Mouse (Mus musculus) hindbrain, embryonic 12.5 days (tissue): ENCODE measurements at regions not wholly inside any gene's neighbourhood (a gene's known extent, or its start where the extent isn't known, plus 50 kb on each side); places are given as distances from the start of the nearest gene placed in this dataset.
A peak's percentile ranks its signal among the peaks of the same experiment; 100 is the strongest.

Experiments used
- ATAC-seq: fragments of 200-750 bp; cut with Nextera tagmentation; 2 replicates; pipeline ENCODE4 v1.8.0; 2017; ENCODE audit warnings: moderate TSS enrichment; ENCODE audit not compliant: low FRiP score
- H3K27ac ChIP-seq: fragments of 300-500 bp; sonication (generic); 2 replicates; pipeline ENCODE4 v1.5.1; 2016; ENCODE audit warnings: mild to moderate bottlenecking
- H3K27me3 ChIP-seq: fragments of 300-500 bp; sonication (generic); 2 replicates; pipeline ENCODE4 v1.6.1; 2016; ENCODE audit warnings: mild to moderate bottlenecking
- H3K36me3 ChIP-seq: fragments of 300-500 bp; sonication (generic); 2 replicates; pipeline ENCODE4 v1.6.1; 2016; ENCODE audit warnings: mild to moderate bottlenecking
- H3K4me1 ChIP-seq: fragments of 300-500 bp; sonication (generic); 2 replicates; pipeline ENCODE4 v1.6.1; 2016
- H3K4me2 ChIP-seq: fragments of 300-500 bp; sonication (generic); replicated peaks from 2 replicates; pipeline ENCODE4 v1.6.1; 2016; ENCODE audit warnings: mild to moderate bottlenecking
- H3K4me3 ChIP-seq: fragments of 300-500 bp; sonication (generic); 2 replicates; pipeline ENCODE4 v1.5.1; 2016; ENCODE audit warnings: mild to moderate bottlenecking
- H3K9ac ChIP-seq: fragments of 300-500 bp; sonication (generic); 2 replicates; pipeline ENCODE4 v1.6.1; 2016; ENCODE audit warnings: mild to moderate bottlenecking, moderate library complexity
- H3K9me3 ChIP-seq: fragments of 300-500 bp; sonication (generic); replicated peaks from 2 replicates; pipeline ENCODE4 v1.6.1; 2016; ENCODE audit warnings: mild to moderate bottlenecking
- WGBS: fragments of 180-500 bp; shearing (Covaris S2); methylation state at CpG from one replicate; pipeline ENCODE4 v1.1.7; 2016; 5-methylcytosine and 5-hydroxymethylcytosine counted together

- H3K27ac ChIP-seq: no peak overlapping the region
- no peak overlapping the region for H3K4me3 ChIP-seq
- no peak for ATAC-seq
- no peaks in the 10 kb centered on the region for H3K27me3 ChIP-seq
- no peaks in the 10 kb centered on the region for H3K36me3 ChIP-seq
- H3K9ac ChIP-seq: no peak overlapping the region
- H3K4me1 ChIP-seq: no peaks in the 10 kb centered on the region
- WGBS: 73% methylated on average over 4 of the region's 4 CpGs
- no peaks in the 10 kb centered on the region for H3K9me3 ChIP-seq
- no peak overlapping the region for H3K4me2 ChIP-seq
Observed at GRCm38 (mm10) chr12:92353386-92354257, 504.7 kb upstream of the Sel1l start.

DNA sequence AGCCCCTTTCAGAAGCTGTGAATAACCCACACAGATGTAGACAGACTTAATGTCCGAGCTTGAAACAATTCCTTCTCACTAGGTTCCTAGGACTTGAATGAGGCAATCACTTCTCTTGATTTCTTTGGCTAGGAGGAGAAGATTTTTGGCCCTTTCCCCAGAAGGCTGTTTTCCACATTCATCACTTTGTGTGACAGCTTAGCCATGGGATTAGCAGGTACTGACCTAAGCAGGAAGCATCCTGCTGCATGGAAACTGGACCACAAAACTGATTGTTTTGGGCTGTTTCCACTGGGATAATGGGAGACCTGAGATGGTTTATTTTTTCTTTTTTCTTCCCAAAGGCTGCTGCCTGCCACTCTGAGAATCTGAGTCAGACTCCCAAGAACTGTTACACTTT, 469.3 kb upstream of the Sel1l start:
- Histone ChIP-seq H3K4me1 (no peaks in the 10 kb centered on the region), H3K27me3 (no peaks in the 10 kb centered on the region), H3K36me3 (no peaks in the 10 kb centered on the region), H3K4me2 (no peak overlapping the region), H3K4me3 (no peak overlapping the region), H3K27ac (no peak overlapping the region), H3K9ac (no peak overlapping the region), H3K9me3 (no peaks in the 10 kb centered on the region)
- 59% methylated on average over 1 of the region's 1 CpGs for WGBS
- no peak for ATAC-seq

GRCm38 (mm10) chr12:92317609-92318008, 468.7 kb upstream of the Sel1l start:
- Histone ChIP-seq H3K9me3 (no peaks in the 10 kb centered on the region), H3K27ac (no peak overlapping the region), H3K36me3 (no peaks in the 10 kb centered on the region), H3K4me1 (no peaks in the 10 kb centered on the region), H3K9ac (no peak overlapping the region), H3K4me2 (no peak overlapping the region), H3K4me3 (no peak overlapping the region), H3K27me3 (no peaks in the 10 kb centered on the region)
- WGBS: 92% methylated on average over 3 of the region's 3 CpGs
- ATAC-seq: no peak

DNA sequence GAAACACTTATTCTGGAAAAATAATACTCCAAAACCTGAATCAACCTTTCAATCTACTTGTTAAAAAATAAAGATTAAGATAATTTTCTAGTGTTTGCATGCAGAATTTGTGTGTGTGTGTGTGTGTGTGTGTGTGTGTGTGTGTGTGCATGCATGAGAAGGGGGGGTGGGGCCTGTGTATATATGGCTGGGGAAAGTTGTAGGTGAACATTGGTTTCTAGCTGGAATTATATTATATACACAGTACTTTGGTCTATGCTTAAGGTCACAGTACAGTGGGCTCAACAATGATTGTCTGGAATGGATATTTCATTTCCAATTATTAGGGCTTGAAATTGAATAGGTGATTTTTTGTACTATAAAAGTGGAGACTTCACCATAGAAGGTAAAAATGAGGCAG, 467.3 kb upstream of the Sel1l start:
- H3K4me3 ChIP-seq: no peak overlapping the region
- H3K4me2 ChIP-seq: no peak overlapping the region
- no peak overlapping the region for H3K27ac ChIP-seq
- no peaks in the 10 kb centered on the region for H3K27me3 ChIP-seq
- no peak overlapping the region for H3K9ac ChIP-seq
- no peaks in the 10 kb centered on the region for H3K4me1 ChIP-seq
- no peaks in the 10 kb centered on the region for H3K36me3 ChIP-seq
- no peak for ATAC-seq
- no peaks in the 10 kb centered on the region for H3K9me3 ChIP-seq

GRCm38 (mm10) chr12:92315820-92316219, 466.9 kb upstream of the Sel1l start:
- 95% methylated on average over 2 of the region's 2 CpGs for WGBS

DNA sequence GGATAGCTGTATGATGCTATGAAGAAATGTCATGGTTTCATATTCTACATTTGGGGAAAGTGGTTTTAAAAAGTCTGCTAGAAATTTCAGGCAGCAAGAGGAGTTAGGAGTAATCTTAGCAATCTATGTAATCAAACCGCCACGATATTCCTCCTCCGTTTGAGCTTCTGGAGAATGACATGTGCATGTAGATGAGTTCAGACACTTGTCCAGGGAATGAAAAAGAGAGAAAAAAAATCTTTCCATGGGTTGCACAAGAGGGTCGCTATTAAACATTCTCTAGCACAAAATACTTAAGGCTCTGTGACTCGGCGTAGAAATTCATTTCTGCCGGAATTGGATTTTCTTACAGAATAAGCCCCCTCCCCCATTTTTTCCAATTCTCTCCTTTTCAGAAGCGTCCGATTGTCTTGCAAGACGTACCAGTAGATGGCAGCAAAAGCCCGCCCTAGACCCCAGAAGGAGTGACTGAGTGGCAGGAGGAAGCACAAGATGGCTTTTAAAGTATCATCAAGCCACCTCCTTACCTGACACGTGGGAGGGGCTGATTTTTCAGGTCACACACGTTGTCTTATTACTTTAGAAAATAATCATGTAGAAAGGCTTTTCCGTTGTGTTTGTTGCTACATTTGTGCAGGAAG, 454.1 kb upstream of the Sel1l start:
- H3K4me1 ChIP-seq: peaks cover 4% of the 10 kb centered on the region; the same call in 1 of the 2 replicates
- WGBS: 20% methylated on average over 14 of the region's 14 CpGs
- no peaks in the 10 kb centered on the region for H3K27me3 ChIP-seq
- no peak overlapping the region for H3K27ac ChIP-seq
- H3K36me3 ChIP-seq: no peaks in the 10 kb centered on the region
- no peak overlapping the region for H3K9ac ChIP-seq
- peak; percentile 81 for ATAC-seq
- H3K9me3 ChIP-seq: no peaks in the 10 kb centered on the region
- H3K4me2 ChIP-seq: peak overlapping the region; percentile 6; the same call in 1 of the 2 replicates
- no peak overlapping the region for H3K4me3 ChIP-seq

More at GRCm38 (mm10) chr12:92315820-92316219, 466.9 kb upstream of the Sel1l start:
- no peaks in the 10 kb centered on the region for H3K4me1 ChIP-seq
- no peak overlapping the region for H3K9ac ChIP-seq
- no peaks in the 10 kb centered on the region for H3K9me3 ChIP-seq
- H3K36me3 ChIP-seq: no peaks in the 10 kb centered on the region
- H3K4me3 ChIP-seq: no peak overlapping the region
- ATAC-seq: no peak
- no peak overlapping the region for H3K27ac ChIP-seq
- no peak overlapping the region for H3K4me2 ChIP-seq
- H3K27me3 ChIP-seq: no peaks in the 10 kb centered on the region

DNA sequence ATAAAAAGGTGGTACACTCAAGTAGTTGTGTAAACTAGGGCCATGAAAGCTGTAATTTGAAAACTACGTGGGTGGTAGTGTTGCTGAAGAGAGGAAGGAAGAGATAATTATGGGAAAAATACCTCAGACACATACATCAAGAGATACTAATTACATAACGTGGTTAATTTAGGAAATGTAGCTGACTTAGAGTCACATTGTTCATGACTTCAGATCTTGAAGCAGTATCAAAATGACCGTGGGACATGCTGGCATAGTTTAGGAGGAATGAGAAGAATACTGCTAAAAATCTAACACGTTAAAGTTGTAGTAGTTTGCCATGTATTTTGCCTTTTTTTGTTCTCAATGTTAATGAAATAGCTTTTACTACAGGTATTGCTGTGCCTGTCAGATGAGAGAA, 445.9 kb upstream of the Sel1l start:
- Histone ChIP-seq H3K4me2 (no peak overlapping the region), H3K4me1 (peaks cover 13% of the 10 kb centered on the region), H3K9ac (no peak overlapping the region), H3K27ac (no peak overlapping the region), H3K9me3 (no peaks in the 10 kb centered on the region), H3K36me3 (no peaks in the 10 kb centered on the region), H3K27me3 (no peaks in the 10 kb centered on the region), H3K4me3 (no peak overlapping the region)
- WGBS: 87% methylated on average over 4 of the region's 4 CpGs
- no peak for ATAC-seq

GRCm38 (mm10) chr12:92293341-92293720, 444.4 kb upstream of the Sel1l start:
- Histone ChIP-seq H3K4me2 (peak overlapping the region; percentile 37; the same call in 1 of the 2 replicates), H3K36me3 (no peaks in the 10 kb centered on the region), H3K9ac (no peak overlapping the region), H3K4me1 (peaks cover 13% of the 10 kb centered on the region), H3K27me3 (no peaks in the 10 kb centered on the region), H3K9me3 (no peaks in the 10 kb centered on the region), H3K27ac (peak overlapping the region; percentile 68), H3K4me3 (no peak overlapping the region)
- ATAC-seq: no peak; the same call in 1 of the 2 replicates

DNA sequence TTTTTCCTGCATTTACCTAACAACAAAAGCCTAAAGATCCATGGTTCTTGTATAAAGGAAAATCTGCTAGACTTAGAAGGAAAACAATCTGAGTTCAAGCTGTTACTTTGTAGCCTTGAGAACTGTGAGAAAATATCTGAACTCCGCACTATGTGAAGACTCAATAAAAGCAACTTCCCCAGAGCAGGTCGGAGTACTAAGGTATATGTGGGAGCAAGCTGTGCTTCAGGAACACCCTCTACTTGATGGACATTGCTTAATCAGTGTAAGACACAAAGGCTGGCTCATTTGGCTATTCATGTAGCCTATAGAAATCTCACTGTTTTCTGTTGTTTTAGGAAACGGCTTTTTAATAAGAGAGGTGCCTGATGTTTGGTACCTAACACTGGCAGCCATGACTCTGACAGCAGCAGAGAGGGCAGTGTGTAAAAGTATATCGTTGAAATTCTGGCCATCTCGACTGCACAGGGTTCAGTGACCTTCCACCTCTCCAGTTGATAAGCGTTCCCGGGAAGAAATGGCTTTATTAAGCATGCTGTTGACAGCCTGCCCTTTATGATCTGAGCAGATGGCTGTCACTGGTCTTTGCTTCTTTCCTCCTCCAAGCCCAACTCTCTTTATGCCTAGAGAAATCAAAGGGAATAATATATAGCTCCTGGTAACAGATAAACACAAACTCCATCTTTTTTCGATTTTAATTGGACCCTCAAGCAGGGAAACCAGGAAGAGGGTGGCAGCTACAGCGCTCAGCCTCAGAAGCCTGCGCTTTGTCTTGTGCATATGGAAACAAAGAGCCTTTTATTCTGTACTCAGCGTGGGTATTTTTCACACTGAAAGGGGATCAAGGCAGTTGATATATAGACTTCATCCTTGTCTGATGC, 443.7 kb upstream of the Sel1l start:
- H3K36me3 ChIP-seq: no peaks in the 10 kb centered on the region
- no peak overlapping the region for H3K4me3 ChIP-seq
- H3K4me1 ChIP-seq: peaks cover 13% of the 10 kb centered on the region
- WGBS: 11% methylated on average over 11 of the region's 11 CpGs
- no peaks in the 10 kb centered on the region for H3K27me3 ChIP-seq
- H3K27ac ChIP-seq: peak overlapping the region; percentile 68
- H3K9me3 ChIP-seq: no peaks in the 10 kb centered on the region
- peak overlapping the region; percentile 37 for H3K4me2 ChIP-seq
- H3K9ac ChIP-seq: no peak overlapping the region
- peak; percentile 83 for ATAC-seq

DNA sequence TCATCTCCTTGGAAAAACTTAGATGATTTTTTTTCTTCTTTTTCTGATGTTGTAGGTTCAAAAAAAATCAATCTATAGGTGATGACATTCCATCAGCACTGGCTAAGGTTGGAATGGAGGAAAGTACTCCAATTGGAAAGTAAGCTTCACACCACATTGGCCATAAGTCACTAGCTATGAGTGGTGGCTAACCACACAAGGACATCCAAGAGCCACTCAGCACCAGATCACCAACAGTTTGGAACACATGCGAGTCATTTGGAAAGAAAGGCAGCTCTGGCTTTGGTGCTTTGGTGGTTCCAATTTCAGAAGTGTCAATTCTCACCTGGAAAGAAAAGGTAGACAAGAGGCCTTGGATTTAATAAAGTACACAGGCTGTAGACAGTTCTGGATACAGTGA, 442.5 kb upstream of the Sel1l start:
- WGBS: 95% methylated on average over 1 of the region's 1 CpGs
- Histone ChIP-seq H3K27me3 (no peaks in the 10 kb centered on the region), H3K4me2 (no peak overlapping the region), H3K9ac (no peak overlapping the region), H3K27ac (no peak overlapping the region), H3K4me3 (no peak overlapping the region), H3K36me3 (no peaks in the 10 kb centered on the region), H3K9me3 (no peaks in the 10 kb centered on the region), H3K4me1 (peaks cover 13% of the 10 kb centered on the region)
- ATAC-seq: no peak

DNA sequence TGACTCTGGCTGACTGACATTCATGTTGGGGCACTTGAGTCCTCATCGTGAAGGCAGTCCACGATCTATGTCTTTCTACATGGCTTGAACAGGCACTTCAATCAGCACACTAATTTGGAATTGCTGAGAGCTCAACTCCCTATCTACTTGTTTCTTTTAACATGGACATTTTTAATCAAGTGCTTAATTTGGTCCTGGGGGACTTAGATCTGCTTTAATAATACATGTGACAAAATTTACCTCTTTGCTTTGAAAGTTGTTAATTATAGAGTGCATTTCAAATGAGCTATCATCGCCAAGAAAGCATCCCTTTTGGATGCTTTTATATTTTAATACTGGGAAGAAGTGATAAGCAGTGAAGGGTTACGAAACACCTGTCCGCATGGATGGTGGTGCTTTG, 436.6 kb upstream of the Sel1l start:
- Histone ChIP-seq H3K4me3 (no peak overlapping the region), H3K27me3 (no peaks in the 10 kb centered on the region), H3K9me3 (no peaks in the 10 kb centered on the region), H3K27ac (no peak overlapping the region), H3K9ac (no peak overlapping the region), H3K4me1 (no peaks in the 10 kb centered on the region), H3K36me3 (no peaks in the 10 kb centered on the region), H3K4me2 (no peak overlapping the region)
- 89% methylated on average over 5 of the region's 5 CpGs for WGBS
- ATAC-seq: no peak

DNA sequence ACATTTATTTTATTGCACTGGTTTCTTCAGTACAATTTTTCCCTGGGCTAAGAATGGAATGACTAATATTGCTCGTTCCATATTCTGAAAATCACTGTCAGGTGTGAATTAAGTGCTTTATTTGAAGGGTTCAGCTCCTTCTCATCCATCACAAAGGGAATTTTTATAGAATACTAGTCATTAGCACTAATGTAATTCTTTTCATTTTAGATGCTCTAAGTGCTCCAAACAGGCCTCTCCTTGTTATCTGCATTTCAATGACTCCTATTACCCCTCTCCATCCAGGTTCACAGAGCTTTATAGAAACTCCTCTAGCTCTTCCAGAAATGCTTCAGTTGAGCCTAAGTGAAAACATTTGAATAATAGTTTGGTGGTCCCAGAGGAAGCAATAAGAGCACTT, 431.5 kb upstream of the Sel1l start:
- H3K9me3 ChIP-seq: no peaks in the 10 kb centered on the region
- 77% methylated on average over 1 of the region's 1 CpGs for WGBS
- no peak overlapping the region for H3K27ac ChIP-seq
- H3K27me3 ChIP-seq: no peaks in the 10 kb centered on the region
- no peak for ATAC-seq
- H3K4me1 ChIP-seq: no peaks in the 10 kb centered on the region
- H3K4me2 ChIP-seq: no peak overlapping the region
- no peak overlapping the region for H3K9ac ChIP-seq
- no peaks in the 10 kb centered on the region for H3K36me3 ChIP-seq
- H3K4me3 ChIP-seq: no peak overlapping the region
